Mouse (Mus musculus): ENCODE measurements at regions not wholly inside any gene's neighbourhood (a gene's known extent, or its start where the extent isn't known, plus 50 kb on each side); places are given as distances from the start of the nearest gene placed in this dataset.

- DNase-seq (ENCODE audit: low read depth in 1 of 2, low spot score in 2 of 2): no peak
Observed at GRCm38 (mm10) chr2:137847901-137848300, 408.5 kb upstream of the Btbd3 start.

GRCm38 (mm10) chr2:137827814-137828374, 428.5 kb upstream of the Btbd3 start:
- DNase-seq (ENCODE audit: low read depth in 1 of 2, low spot score in 2 of 2): no peak

- DNase-seq (ENCODE audit: low read depth in 1 of 2, low spot score in 2 of 2): no peak
Observed at GRCm38 (mm10) chr2:137821344-137821916, 434.9 kb upstream of the Btbd3 start.

GRCm38 (mm10) chr2:137814945-137815344, 441.4 kb upstream of the Btbd3 start:
- no peak for DNase-seq (ENCODE audit: low read depth in 1 of 2, low spot score in 2 of 2)

- no peak for DNase-seq (ENCODE audit: low read depth in 1 of 2, low spot score in 2 of 2)
Observed at GRCm38 (mm10) chr2:137808401-137809230, 447.7 kb upstream of the Btbd3 start.

- DNase-seq (ENCODE audit: low read depth in 1 of 2, low spot score in 2 of 2): peak in 1 of 2 experiments; percentile 0
Observed at GRCm38 (mm10) chr2:137807594-137808295, 448.6 kb upstream of the Btbd3 start.

- no peak for DNase-seq (ENCODE audit: low read depth in 1 of 2, low spot score in 2 of 2)
Observed at GRCm38 (mm10) chr2:137794841-137795240, 461.5 kb upstream of the Btbd3 start.

- no peak for DNase-seq (ENCODE audit: low read depth in 1 of 2, low spot score in 2 of 2)
Observed at GRCm38 (mm10) chr2:137784091-137784490, 472.3 kb upstream of the Btbd3 start.

- DNase-seq (ENCODE audit: low read depth in 1 of 2, low spot score in 2 of 2): no peak
Observed at GRCm38 (mm10) chr2:137777430-137777829, 478.9 kb upstream of the Btbd3 start.

- no peak for DNase-seq (ENCODE audit: low read depth in 1 of 2, low spot score in 2 of 2)
Observed at GRCm38 (mm10) chr2:137764785-137765184, 491.6 kb upstream of the Btbd3 start.

- DNase-seq (ENCODE audit: low read depth in 1 of 2, low spot score in 2 of 2): no peak
Observed at GRCm38 (mm10) chr2:137759455-137759854, 496.9 kb upstream of the Btbd3 start.

GRCm38 (mm10) chr2:137758389-137758788, 498.0 kb upstream of the Btbd3 start:
- no peak for DNase-seq (ENCODE audit: low read depth in 1 of 2, low spot score in 2 of 2)

GRCm38 (mm10) chr2:137757231-137758212, 498.8 kb upstream of the Btbd3 start:
- no peak for DNase-seq (ENCODE audit: low read depth in 1 of 2, low spot score in 2 of 2)

GRCm38 (mm10) chr2:137756220-137756619, 500.1 kb upstream of the Btbd3 start:
- no peak for DNase-seq (ENCODE audit: low read depth in 1 of 2, low spot score in 2 of 2)

- DNase-seq (ENCODE audit: low read depth in 1 of 2, low spot score in 2 of 2): no peak
Observed at GRCm38 (mm10) chr2:137754481-137754880, 501.9 kb upstream of the Btbd3 start.

- no peak for DNase-seq (ENCODE audit: low read depth in 1 of 2, low spot score in 2 of 2)
Observed at GRCm38 (mm10) chr2:137732410-137732809, 524.0 kb upstream of the Btbd3 start.

- DNase-seq (ENCODE audit: low read depth in 1 of 2, low spot score in 2 of 2): no peak
Observed at GRCm38 (mm10) chr2:137730472-137730931, 525.9 kb upstream of the Btbd3 start.

- DNase-seq (ENCODE audit: low read depth in 1 of 2, low spot score in 2 of 2): no peak
Observed at GRCm38 (mm10) chr2:137729871-137730270, 526.5 kb upstream of the Btbd3 start.

- DNase-seq (ENCODE audit: low read depth in 1 of 2, low spot score in 2 of 2): no peak
Observed at GRCm38 (mm10) chr2:137729207-137729606, 527.2 kb upstream of the Btbd3 start.

- DNase-seq (ENCODE audit: low read depth in 1 of 2, low spot score in 2 of 2): no peak
Observed at GRCm38 (mm10) chr2:137723651-137724050, 532.7 kb upstream of the Btbd3 start.
